Mouse (Mus musculus): Measurements from ENCODE around the gene Disc1.

GRCm38 (mm10) chr8:125235898-125236835 is 182.2 kb downstream of the Disc1 start:
- TF ChIP-seq MAX (IDR thresholded peaks at IDR 0.05) (no peak), MYOD1 (IDR thresholded peaks at IDR 0.05; ENCODE audit: control insufficient read depth, insufficient read length, low read depth) (no peak)
